Mouse (Mus musculus) spleen, adult 12 weeks (tissue): ENCODE measurements around the gene Ikzf2.

Experiments
- DNase-seq: peaks from one replicate; pipeline ENCODE4 v3.0.0; 2022; ENCODE audit warnings: low spot score

Ikzf2 gene

DNA sequence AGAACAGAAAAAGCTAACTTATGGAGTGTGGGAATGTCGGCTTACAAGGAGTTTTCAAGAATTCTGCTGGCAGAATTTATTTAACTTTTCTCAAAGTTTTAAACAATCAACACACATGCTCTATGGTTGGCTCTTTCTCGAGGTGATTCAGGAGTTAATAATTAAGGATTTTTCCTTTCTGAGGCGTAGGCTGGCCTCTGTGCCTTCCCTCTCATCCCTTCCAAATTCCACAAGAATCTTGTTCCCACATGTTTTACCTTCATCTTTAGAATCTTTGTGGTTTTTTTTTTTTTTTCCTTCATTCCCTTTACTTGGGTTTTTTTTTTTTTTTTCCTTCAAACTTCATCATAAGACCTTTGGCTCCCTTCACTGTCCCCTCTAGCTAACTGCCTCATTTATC is 178.8 kb downstream of the Ikzf2 start:
- no peak for DNase-seq

DNA sequence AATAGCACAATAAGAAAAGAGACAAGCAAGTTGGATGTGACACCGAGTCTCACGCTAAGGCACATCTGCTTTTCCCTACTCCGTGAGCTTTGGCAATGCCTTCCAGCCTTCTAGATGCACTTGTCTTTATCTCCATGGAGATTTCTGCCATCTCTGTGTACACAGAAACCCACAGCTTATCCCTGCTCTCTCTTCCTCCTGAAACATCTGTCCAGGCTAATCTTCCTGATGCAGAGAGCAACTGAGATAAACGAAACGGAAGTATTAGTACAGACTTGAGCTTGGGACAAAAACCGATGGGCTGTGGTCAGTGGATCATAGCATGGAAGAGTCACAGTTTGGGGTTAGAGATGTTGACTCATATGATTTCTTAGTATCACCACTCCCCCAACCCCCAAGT is 179.5 kb downstream of the Ikzf2 start:
- no peak for DNase-seq

DNA sequence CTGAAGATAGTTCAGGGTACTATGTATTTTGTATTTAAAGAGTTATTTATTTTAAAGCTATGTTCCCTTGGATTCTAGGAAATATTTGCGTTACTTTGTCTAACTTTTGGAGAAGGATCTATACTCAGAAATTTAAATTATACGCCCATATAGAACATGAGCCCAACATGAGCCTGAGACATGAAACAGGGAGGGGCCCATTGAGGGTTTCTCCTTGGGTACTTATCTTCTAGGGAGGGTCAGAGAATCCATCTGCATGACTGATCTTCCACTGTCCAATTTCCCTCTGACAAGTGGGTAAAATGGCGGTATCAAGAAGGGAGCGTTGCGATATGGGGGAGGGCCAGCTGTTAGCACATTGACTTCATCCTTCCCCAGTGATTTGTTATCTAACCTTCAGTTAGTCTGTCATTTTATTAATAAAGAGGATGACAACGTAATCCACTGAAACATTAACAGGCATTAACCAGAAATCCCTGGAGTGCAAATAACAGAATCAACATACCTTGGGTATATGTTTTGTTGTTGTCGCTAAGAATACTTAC is 180.4 kb downstream of the Ikzf2 start:
- DNase-seq = no peak

DNA sequence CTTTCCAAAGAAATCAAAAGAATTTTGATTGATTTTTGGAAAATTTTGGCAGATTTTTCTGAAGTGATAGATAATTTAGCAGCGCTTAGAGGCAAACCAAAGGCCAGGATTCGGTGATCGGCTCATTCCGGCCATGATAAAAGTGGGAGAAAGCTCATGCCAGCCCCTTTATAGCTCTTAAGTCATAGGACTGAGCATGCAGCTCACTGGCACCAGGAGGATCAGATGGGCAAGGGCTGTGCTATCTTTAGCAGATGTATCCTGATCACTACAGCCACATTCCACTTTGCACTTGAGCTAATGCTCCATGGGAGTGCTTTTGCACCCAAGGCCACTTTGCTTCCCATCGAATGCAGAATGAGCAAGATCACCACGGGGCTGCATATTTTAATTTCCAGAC is 181.0 kb downstream of the Ikzf2 start:
- DNase-seq = no peak

DNA sequence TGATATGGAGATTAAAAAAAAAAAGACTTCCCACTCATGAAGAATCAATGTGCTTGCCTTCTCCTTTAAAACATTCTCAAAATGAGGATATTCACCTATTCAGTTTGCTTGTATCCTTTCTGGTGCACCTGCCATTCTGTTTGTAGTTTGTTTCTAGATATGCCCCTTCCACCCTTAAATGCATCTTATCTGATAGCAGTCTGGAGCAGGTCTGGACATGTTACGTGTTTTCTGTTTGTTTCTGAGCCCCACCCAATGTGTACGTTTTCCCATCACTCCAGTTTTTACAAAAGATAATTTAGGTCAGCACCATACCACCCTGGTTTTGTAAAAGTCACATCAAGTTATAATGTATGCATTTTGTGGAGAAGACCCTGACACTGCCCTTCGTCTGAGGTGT is 186.7 kb downstream of the Ikzf2 start:
- no peak for DNase-seq

DNA sequence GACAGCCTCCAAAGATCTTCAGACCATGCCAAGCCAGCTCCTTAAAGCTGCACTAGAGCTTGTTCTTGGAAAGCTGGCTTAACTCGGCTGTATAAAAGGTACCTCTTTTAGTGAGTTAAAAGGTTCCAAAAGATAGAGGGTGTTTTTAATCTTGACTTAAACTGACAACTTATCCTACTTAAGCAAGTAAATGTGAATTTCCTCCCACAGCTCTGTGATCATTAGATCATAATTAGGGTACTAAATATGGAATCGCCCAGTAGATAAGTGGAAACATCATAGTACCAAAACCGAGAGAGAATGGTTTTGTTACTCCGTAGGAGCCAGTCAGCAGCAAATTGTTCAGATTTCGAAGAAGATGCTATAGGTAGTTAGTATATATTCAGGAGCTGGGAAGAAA is 187.4 kb downstream of the Ikzf2 start:
- DNase-seq = no peak

DNA sequence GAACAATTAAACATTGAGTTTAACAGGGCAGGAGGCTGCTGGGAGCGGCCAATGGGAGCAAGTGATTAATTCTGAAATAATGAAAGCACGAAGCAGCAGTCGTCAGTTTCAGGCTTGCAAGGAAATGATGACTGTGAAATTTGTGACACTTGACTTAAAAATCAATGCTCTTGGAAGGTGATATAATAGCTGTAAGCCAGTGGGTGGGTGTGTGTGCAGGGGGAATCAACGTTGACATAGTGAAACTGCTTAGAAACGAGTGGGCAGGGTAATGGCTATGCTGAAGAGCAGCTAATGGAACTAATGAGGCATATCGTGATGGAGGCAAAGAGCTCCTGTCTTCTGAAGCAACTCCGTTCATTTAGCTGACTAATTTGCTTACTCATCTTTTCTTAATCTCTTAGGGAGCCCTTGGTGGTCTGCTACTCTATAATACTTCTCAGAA is 188.2 kb downstream of the Ikzf2 start:
- no peak for DNase-seq

DNA sequence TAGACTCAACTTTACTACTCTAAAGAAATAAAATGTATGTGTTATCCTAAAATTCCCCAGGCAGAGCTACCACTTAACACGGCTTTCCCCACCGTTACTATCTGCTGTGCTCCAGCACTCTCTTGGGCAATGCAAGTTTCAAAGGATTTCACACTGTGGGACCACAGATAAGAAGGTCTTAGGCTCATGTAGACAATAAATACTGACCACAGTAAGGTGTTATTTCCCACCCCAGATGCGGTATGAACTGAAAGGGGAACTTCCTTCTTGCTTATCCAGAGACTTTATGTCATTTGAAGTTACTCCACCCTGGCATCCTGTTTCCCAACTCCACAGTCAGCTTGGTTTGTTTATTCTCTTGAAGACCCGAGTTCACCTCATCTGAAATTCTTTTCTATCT is 191.0 kb downstream of the Ikzf2 start:
- DNase-seq = no peak

DNA sequence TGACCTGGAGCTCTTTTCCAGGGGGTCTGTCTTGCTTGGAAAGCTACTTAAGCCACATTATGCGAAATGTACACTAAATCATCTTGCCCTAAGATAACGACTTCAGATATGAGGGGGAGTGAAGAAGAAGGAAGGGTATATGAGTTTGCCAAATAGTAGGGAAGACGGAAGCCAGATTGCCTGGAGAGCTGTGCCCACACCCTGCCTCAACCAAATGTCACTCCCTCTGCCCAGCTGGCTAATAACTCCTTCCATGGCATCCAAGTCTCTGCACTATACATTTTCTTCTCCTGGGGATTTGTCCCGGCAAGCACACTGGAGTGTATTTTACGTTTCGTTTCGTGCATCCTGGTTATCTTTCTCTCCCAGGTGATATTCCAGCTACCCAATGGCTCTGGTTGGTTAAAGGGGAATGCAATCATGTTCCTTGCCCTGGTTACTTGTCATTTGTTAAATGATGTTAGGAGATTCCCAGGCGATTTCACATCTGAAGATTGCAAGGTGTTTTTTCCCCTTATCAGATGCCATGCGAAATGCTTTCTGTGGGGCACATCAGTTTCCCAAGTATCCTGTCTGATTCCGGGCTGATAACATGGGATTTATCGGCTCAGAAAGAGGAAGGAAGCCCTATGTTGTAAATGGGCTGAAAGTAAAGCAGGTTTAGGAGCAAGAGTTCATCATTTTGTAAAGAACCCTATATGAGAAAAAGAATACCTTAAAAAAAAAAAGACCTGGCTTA is 193.6 kb downstream of the Ikzf2 start:
- DNase-seq = no peak

DNA sequence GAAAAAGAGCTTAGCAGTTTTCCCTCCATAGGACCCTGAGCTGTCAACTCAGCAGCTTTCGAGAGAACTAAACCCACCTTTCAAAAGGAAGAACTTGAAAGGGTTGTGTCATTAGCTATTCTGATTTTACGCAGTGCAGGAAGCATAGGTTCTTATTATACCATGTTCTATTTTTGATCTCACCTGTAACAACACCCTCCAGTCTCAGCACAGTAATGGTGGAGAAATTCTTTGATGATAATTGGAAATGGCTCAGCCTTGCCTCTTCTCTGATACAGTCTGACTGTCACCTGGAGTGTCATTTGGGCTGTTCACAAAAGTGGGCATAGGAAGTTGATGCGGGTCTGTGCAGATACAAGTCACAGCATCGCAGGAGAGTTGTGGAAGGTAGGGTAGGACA is 195.0 kb downstream of the Ikzf2 start:
- DNase-seq = no peak

DNA sequence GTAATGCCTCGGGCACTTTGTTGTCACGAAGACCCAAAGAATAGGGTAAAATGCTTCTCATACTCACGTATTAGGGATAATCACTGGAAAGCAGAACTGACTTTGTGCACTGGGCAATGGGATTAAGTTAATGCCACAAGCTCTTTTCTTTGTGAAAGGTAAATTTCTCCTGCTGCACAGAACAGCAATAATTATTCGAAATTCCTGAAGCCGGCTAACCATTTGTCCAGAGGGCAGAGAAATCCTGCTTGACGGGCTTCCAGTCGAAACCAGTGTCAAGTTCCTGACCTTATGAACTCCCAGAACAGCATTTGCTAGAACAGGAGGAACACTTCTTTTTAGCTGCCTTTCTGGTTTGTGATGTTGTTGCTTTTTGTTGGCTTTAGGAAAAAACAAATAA is 198.0 kb downstream of the Ikzf2 start:
- DNase-seq = no peak

DNA sequence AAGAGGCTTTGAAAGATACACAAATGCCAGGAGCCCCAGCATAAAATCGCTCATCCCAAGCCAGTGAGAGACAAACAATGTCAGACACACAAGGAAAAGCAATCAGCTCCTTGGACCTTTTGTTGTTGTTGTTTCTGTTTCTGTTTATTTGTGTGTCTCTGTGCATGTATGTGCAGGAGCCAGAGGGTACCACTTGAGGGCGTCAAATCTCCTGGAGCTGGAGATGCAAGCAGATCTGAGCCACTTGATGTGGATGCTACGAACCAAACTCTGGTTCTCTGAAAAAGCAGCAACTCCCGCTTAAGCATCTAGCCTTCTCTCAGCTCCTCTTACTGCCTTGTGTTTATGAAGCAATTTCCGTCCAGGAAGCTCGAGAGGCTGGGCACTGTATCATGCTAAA is 198.4 kb downstream of the Ikzf2 start:
- DNase-seq = no peak
